Mouse (Mus musculus): ENCODE results near the gene Brpf3. TPM values are rescaled to one million over a fixed set of nuclear protein-coding genes. Genes with fewer than 3 reads are reported as not detected.

Brpf3 gene
- polyA plus RNA-seq (2015; fragmentation: Nextera tagmentation; extraction: Ambion mirVana), result 61.8 and 69.9 TPM in 2 replicates

- Histone ChIP-seq H3K9me3 (replicated peaks) (peaks cover 5% of the 10 kb centered on the region; the same call in 1 of the 2 replicates), H3K27ac (peak within 1 kb of the TSS; percentile 97), H3K27me3 (0 out of 2 replicates have a peak, but pooled peaks cover 3% of the 10 kb centered on the region), H3K4me2 (peak within 1 kb of the TSS; percentile 95), H3K4me1 (replicated peaks) (peaks cover 57% of the 10 kb centered on the region), H3K9ac (peak within 1 kb of the TSS; percentile 99), H3K4me3 (replicated peaks) (peak within 1 kb of the TSS; percentile 86), H3K36me3 (peaks cover 22% of the 10 kb centered on the region)
- under 1% methylated on average over 74 of the region's 99 CpGs for WGBS (ENCODE audit: insufficient replicate concordance)
- DNase-seq (peak; percentile 68), ATAC-seq (ENCODE audit: low read depth) (peak; percentile 62)
Measured at GRCm38 (mm10) chr17:28800671-28801412, at the start of gene Brpf3. TSS of gene Brpf3 (plus strand) at chr17:28801090.

GRCm38 (mm10) chr17:28756447-28756846 is 44.4 kb upstream of the Brpf3 start:
- H3K27ac ChIP-seq, result no peak overlapping the region
- ATAC-seq (ENCODE audit: low read depth) (no peak), DNase-seq (no peak)
- no peaks in the 10 kb centered on the region for H3K27me3 ChIP-seq
- no peaks in the 10 kb centered on the region for H3K36me3 ChIP-seq
- peaks cover 4% of the 10 kb centered on the region; the same call in 1 of the 2 replicates for H3K4me1 ChIP-seq (replicated peaks)
- H3K4me3 ChIP-seq (replicated peaks), result no peak overlapping the region
- no peak overlapping the region for H3K9ac ChIP-seq
- H3K4me2 ChIP-seq, result no peak overlapping the region
- H3K9me3 ChIP-seq (replicated peaks), result no peaks in the 10 kb centered on the region
- 41% methylated on average over 5 of the region's 5 CpGs for WGBS (ENCODE audit: insufficient replicate concordance)

- Histone ChIP-seq H3K27me3 (no peaks in the 10 kb centered on the region), H3K9ac (no peak overlapping the region), H3K9me3 (replicated peaks) (no peaks in the 10 kb centered on the region), H3K4me1 (replicated peaks) (peaks cover 4% of the 10 kb centered on the region; the same call in 1 of the 2 replicates), H3K4me2 (no peak overlapping the region), H3K27ac (no peak overlapping the region), H3K4me3 (replicated peaks) (no peak overlapping the region), H3K36me3 (no peaks in the 10 kb centered on the region)
- DNase-seq (no peak), ATAC-seq (ENCODE audit: low read depth) (no peak)
- WGBS (ENCODE audit: insufficient replicate concordance), result 57% methylated on average over 2 of the region's 2 CpGs
Measured at GRCm38 (mm10) chr17:28757470-28757869, 43.4 kb upstream of the Brpf3 start.

GRCm38 (mm10) chr17:28760736-28761312 is 40.1 kb upstream of the Brpf3 start:
- DNase-seq (no peak), ATAC-seq (ENCODE audit: low read depth) (peak; percentile 58)
- 58% methylated on average over 8 of the region's 8 CpGs for WGBS (ENCODE audit: insufficient replicate concordance)
- peaks cover 4% of the 10 kb centered on the region; the same call in 1 of the 2 replicates for H3K4me1 ChIP-seq (replicated peaks)
- no peak overlapping the region for H3K4me2 ChIP-seq
- H3K4me3 ChIP-seq (replicated peaks), result no peak overlapping the region
- H3K27me3 ChIP-seq, result peaks cover 6% of the 10 kb centered on the region; the same call in 1 of the 2 replicates
- no peaks in the 10 kb centered on the region for H3K36me3 ChIP-seq
- no peak overlapping the region for H3K9ac ChIP-seq
- H3K9me3 ChIP-seq (replicated peaks), result no peaks in the 10 kb centered on the region
- H3K27ac ChIP-seq, result no peak overlapping the region; the same call in 1 of the 2 replicates

GRCm38 (mm10) chr17:28761871-28762270 is 39.0 kb upstream of the Brpf3 start:
- no peak for ATAC-seq (ENCODE audit: low read depth)
- Histone ChIP-seq H3K4me3 (replicated peaks) (no peak overlapping the region), H3K36me3 (no peaks in the 10 kb centered on the region), H3K4me2 (no peak overlapping the region), H3K9me3 (replicated peaks) (no peaks in the 10 kb centered on the region), H3K4me1 (replicated peaks) (peaks cover 4% of the 10 kb centered on the region; the same call in 1 of the 2 replicates), H3K27ac (no peak overlapping the region), H3K27me3 (peaks cover 9% of the 10 kb centered on the region), H3K9ac (no peak overlapping the region)
- peak; percentile 54 for DNase-seq
- 13% methylated on average over 3 of the region's 3 CpGs for WGBS (ENCODE audit: insufficient replicate concordance)

GRCm38 (mm10) chr17:28766203-28766602 is 34.7 kb upstream of the Brpf3 start:
- no peaks in the 10 kb centered on the region for H3K9me3 ChIP-seq (replicated peaks)
- no peaks in the 10 kb centered on the region for H3K36me3 ChIP-seq
- WGBS (ENCODE audit: insufficient replicate concordance), result 26% methylated on average over 3 of the region's 3 CpGs
- no peak overlapping the region for H3K9ac ChIP-seq
- H3K4me3 ChIP-seq (replicated peaks), result no peak overlapping the region
- DNase-seq (no peak), ATAC-seq (ENCODE audit: low read depth) (no peak)
- no peak overlapping the region for H3K4me2 ChIP-seq
- H3K27ac ChIP-seq, result no peak overlapping the region
- peaks cover 16% of the 10 kb centered on the region for H3K4me1 ChIP-seq (replicated peaks)
- H3K27me3 ChIP-seq, result peaks cover 50% of the 10 kb centered on the region

- no peaks in the 10 kb centered on the region for H3K9me3 ChIP-seq (replicated peaks)
- H3K36me3 ChIP-seq, result no peaks in the 10 kb centered on the region
- H3K4me3 ChIP-seq (replicated peaks), result no peak overlapping the region
- no peak overlapping the region for H3K27ac ChIP-seq
- WGBS (ENCODE audit: insufficient replicate concordance), result 59% methylated on average over 11 of the region's 11 CpGs
- DNase-seq, result no peak
- H3K9ac ChIP-seq, result no peak overlapping the region
- H3K27me3 ChIP-seq, result peaks cover 58% of the 10 kb centered on the region
- peaks cover 16% of the 10 kb centered on the region for H3K4me1 ChIP-seq (replicated peaks)
- H3K4me2 ChIP-seq, result no peak overlapping the region
- ATAC-seq (ENCODE audit: low read depth), result no peak
Measured at GRCm38 (mm10) chr17:28766781-28767515, 33.9 kb upstream of the Brpf3 start.

- no peaks in the 10 kb centered on the region for H3K9me3 ChIP-seq (replicated peaks)
- DNase-seq (no peak), ATAC-seq (ENCODE audit: low read depth) (no peak)
- peak within 1 kb of the TSS; percentile 51 for H3K4me3 ChIP-seq (replicated peaks)
- H3K36me3 ChIP-seq, result no peaks in the 10 kb centered on the region
- peaks cover 16% of the 10 kb centered on the region for H3K4me1 ChIP-seq (replicated peaks)
- H3K4me2 ChIP-seq, result peak within 1 kb of the TSS; percentile 70
- peak within 1 kb of the TSS; percentile 36 for H3K9ac ChIP-seq
- H3K27ac ChIP-seq, result no peak within 1 kb of the TSS
- H3K27me3 ChIP-seq, result peaks cover 63% of the 10 kb centered on the region
- WGBS (ENCODE audit: insufficient replicate concordance), result 3% methylated on average over 56 of the region's 58 CpGs
Measured at GRCm38 (mm10) chr17:28769121-28769874, 31.6 kb upstream of the Brpf3 start, which contains the start of gene Mapk13. TSS of gene Mapk13 (plus strand) at chr17:28769297.

GRCm38 (mm10) chr17:28769875-28770421 is 30.9 kb upstream of the Brpf3 start:
- Histone ChIP-seq H3K4me1 (replicated peaks) (peaks cover 16% of the 10 kb centered on the region), H3K4me3 (replicated peaks) (peak overlapping the region; percentile 51), H3K36me3 (no peaks in the 10 kb centered on the region), H3K27ac (no peak overlapping the region), H3K9ac (peak overlapping the region; percentile 36), H3K27me3 (peaks cover 60% of the 10 kb centered on the region), H3K9me3 (replicated peaks) (no peaks in the 10 kb centered on the region), H3K4me2 (peak overlapping the region; percentile 70)
- 3% methylated on average over 24 of the region's 24 CpGs for WGBS (ENCODE audit: insufficient replicate concordance)
- no peak for ATAC-seq (ENCODE audit: low read depth)
- DNase-seq, result no peak

GRCm38 (mm10) chr17:28771289-28771688 is 29.6 kb upstream of the Brpf3 start:
- Histone ChIP-seq H3K4me2 (no peak overlapping the region), H3K9ac (no peak overlapping the region), H3K27ac (no peak overlapping the region), H3K4me3 (replicated peaks) (no peak overlapping the region), H3K9me3 (replicated peaks) (no peaks in the 10 kb centered on the region), H3K36me3 (no peaks in the 10 kb centered on the region), H3K27me3 (peaks cover 58% of the 10 kb centered on the region), H3K4me1 (replicated peaks) (peaks cover 16% of the 10 kb centered on the region)
- ATAC-seq (ENCODE audit: low read depth) (no peak), DNase-seq (no peak)
- WGBS (ENCODE audit: insufficient replicate concordance), result 68% methylated on average over 5 of the region's 5 CpGs

Data from liver, embryonic 13.5 days (tissue).